Mouse (Mus musculus) gastrocnemius, postnatal 14 days (tissue): ENCODE results near the gene Psap. TPM values are rescaled to one million over a fixed set of nuclear protein-coding genes. Genes with fewer than 3 reads are reported as not detected.

Experiments
- DNase-seq: peaks from one replicate; pipeline ENCODE4 v3.0.0; 2021; ENCODE audit warnings: mixed read lengths
- intact Hi-C: fragments of 180-260 bp; cut with DNase I; formaldehyde crosslinking; loops from one replicate; pipeline ENCODE4 v1.15.1; 2025; ENCODE audit warnings: low total_unique reads
- total RNA-seq, 2 experiments: library from RNA; stranded (reverse); gene quantifications; 2 replicates each; pipeline ENCODE4 v1.2.3; 2021

The Psap gene
- total RNA-seq, 2 experiments from 2014 or later: 419 to 467 TPM

- intact Hi-C loops: no loop called here
- DNase-seq: no peak
These were observed 57.2 kb downstream of the Psap start for GRCm38 (mm10) chr10:60334583-60334982.

- intact Hi-C loops: no loop called here
These were observed 57.6 kb downstream of the Psap start for GRCm38 (mm10) chr10:60335021-60335420.

GRCm38 (mm10) chr10:60341528-60341927 lies 64.1 kb downstream of the Psap start:
- no peak for DNase-seq
- intact Hi-C loops: no loop called here

More at GRCm38 (mm10) chr10:60335021-60335420, 57.6 kb downstream of the Psap start:
- DNase-seq: no peak

- intact Hi-C loops: no loop called here
These were observed 66.7 kb downstream of the Psap start for GRCm38 (mm10) chr10:60344111-60344510.

DNA sequence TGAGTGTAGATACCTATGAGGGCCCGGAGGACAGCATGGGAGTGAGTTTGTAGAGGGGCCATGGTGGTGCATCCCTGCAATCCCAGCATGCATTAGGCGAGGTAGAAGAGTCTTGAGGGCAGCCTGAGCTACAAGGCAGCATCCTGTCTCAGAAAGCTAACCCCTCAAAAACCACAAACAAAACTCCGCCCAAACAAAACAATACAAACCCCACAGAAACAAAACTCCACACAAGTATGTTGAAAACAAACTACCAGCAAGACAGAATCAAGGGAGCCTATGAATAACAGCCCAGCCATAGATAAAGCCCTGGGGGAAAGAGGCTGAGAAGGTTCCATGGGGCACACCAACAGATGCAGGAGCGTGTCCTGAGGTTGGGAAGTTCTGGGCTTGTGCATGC lies 68.6 kb downstream of the Psap start:
- intact Hi-C loops: loop anchor here (5.0 kb wide), 1 partner anchor 61 kb away; no protein-coding TSS in a partner anchor

More at GRCm38 (mm10) chr10:60344111-60344510, 66.7 kb downstream of the Psap start:
- no peak for DNase-seq

DNA sequence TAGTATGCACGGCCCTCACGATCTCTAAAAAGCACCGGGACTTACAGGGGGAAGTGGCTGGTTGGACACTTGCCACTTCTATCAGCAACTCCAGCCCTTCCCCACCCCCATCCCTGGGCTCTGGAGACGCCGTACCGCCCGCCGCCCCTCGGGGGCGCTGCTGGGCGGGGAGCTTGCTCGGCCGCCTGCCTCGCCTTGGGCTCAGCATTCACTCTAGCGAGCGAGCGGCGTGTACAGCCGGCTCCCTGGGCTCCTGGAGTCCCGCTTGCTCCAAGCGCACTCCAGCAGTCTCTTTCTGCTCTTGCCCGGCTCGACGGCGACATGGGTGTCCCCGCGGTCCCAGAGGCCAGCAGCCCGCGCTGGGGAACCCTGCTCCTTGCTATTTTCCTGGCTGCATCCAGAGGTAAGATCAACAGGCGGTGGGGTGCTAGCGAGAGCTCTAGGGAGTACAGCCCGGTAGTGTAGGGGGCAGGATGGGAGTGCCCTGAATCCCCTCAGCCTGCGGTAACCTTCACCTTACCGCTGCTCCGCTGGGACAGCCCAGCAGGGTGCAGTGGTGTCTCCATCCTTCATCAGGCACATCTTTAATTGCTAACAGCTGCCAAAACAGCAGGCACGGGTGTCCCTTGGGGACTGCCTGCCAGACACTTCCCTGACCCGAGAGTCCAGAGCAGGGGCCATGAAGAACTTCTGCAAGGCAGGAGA lies 69.4 kb downstream of the Psap start, which contains the start of gene Vsir:
TSS of gene Vsir (plus strand) at position 151 of the 705 bp plus-strand sequence.
- intact Hi-C loops: loop anchor here (5.0 kb wide), 1 partner anchor 60 kb away; no protein-coding TSS in a partner anchor
- DNase-seq: peak; percentile 84

More for the DNA sequence above, 68.6 kb downstream of the Psap start:
- no peak for DNase-seq

DNA sequence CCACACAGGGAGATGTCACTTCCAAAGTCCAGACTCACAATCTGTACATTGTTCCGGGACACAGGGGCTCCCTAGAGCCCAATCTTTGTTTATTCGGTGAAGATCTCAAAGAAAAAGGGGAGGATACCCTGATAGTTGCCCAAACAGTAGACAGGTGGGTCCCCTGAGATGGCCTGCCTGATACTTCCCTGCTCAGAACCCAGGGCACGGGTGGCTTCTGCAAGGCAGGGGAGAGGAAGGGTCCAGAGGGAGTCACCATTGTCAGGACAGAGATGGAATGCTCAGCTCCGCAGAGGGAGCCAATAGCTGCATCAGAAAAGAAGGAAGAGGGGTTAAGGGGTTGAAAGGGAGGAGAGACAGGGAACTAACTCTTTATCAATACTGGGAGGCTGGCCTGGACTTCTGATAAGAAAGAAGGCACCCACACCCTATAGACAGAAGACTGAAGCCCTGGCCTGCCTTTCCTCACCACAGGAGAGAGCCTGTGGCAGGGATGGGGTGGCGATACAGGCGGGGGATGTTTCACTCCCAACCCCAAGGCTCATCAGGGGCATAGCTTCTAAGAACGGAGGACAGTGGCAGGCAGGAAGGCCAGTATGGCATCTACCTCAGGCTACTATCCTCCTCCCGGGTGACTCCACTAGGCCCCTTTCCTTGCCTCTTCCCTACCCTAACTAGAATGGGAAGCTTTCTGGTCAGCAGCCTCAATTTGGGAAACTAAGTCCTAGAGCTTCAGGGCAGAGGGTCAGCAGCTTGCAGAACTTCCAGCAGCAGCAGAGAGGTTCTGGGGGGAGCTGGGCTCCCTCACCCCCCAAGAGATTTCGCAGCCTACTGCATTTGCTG lies 70.6 kb downstream of the Psap start:
- DNase-seq: no peak
- intact Hi-C loops: loop anchor here (5.0 kb wide), 1 partner anchor 59 kb away; no protein-coding TSS in a partner anchor

- intact Hi-C loops: loop anchor here (5.0 kb wide), 1 partner anchor 58 kb away; no protein-coding TSS in a partner anchor
- peak; percentile 53 for DNase-seq
These were observed 71.6 kb downstream of the Psap start for GRCm38 (mm10) chr10:60349056-60349455.

- intact Hi-C loops: loop anchor here (5.0 kb wide), 1 partner anchor 58 kb away; no protein-coding TSS in a partner anchor
- no peak for DNase-seq
These were observed 72.2 kb downstream of the Psap start for GRCm38 (mm10) chr10:60349644-60350043.

- intact Hi-C loops: no loop called here
- DNase-seq: no peak
These were observed 72.8 kb downstream of the Psap start for GRCm38 (mm10) chr10:60350077-60350804.

GRCm38 (mm10) chr10:60350805-60351167 lies 73.4 kb downstream of the Psap start:
- DNase-seq: peak; percentile 91
- intact Hi-C loops: no loop called here

DNA sequence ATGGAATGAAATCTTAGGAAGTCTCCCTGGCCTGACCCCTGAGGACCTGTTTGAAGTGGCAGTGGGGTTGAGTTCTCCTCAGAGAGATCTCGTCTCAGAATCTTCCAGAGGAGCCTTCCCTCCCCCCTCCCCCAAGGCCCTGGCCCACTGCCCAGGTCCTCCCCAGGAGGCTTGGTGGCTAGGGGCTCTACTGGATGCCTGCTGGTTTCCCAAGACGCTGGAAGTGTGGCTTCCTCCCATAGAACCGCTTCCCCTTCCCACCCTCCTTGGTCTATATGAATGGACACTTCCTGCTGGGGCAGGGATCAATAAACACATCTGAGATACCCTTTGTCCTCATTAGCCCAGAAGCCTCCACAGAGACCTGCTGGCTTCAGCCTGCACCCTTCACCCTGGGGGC lies 73.8 kb downstream of the Psap start:
- intact Hi-C loops: no loop called here
- no peak for DNase-seq

DNA sequence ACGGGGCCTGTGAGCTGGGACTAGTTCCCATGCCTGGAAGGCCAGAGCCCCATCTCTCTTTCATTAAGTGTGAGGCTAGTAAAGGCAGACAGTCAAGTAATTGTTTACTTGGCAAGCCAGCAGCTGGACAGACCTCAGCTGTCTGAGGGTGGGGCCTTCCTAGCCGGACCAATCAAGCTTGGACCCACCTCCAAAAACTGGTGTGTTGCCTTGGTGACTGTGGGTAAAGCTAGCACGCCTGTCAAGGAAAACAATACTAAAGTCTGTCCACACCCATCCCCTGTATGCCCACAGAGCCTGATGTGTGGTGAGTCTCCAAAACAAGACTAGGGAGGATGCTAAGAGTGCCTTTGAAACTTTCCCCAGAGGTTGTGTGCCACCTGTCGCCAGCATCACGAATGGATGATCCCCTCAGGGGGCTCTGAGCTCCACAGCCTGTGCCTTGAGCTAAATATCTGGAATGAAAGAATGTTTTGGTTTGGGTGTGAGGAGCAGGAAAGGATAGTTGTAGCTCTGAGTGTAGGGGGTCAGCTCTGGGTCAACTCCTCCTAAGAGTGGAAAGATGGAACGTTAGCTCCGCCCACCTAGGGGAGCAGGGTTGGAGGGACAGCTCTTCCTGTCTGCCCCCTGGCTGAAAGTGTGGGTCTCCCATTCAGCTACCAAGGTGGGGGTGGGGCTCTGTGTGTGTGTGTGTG lies 74.5 kb downstream of the Psap start:
- DNase-seq: peak; percentile 74
- intact Hi-C loops: no loop called here

Other genes starting within 250 kb of the Psap start
- gene Spock2, start 171.4 kb upstream of the Psap start, total RNA-seq: 10 to 100 TPM in 1 of 2 experiments, 1 to 10 TPM in 1; 6.2 to 10.5 TPM
- 1 to 10 TPM; 1.1 to 1.4 TPM for gene Chst3, start 58.4 kb upstream of the Psap start, total RNA-seq
- gene Vsir, start 69.2 kb downstream of the Psap start, total RNA-seq: 10 to 100 TPM; 12.9 to 14.7 TPM
- gene Gm17455, start 122.1 kb downstream of the Psap start, total RNA-seq: under 1 TPM in 1 of 2 experiments, not detected in 1; 0.27 TPM